Mouse (Mus musculus) erythroblast, embryonic 14.5 days (primary cell): ENCODE results near the gene Sgk2. TPM values are rescaled to one million over a fixed set of nuclear protein-coding genes. Genes with fewer than 3 reads are reported as not detected.

Source experiments
- H3K27me3 ChIP-seq: 2 replicates; pipeline ENCODE4 v1.6.1; 2012; ENCODE audit warnings: inconsistent platforms; ENCODE audit not compliant: control insufficient read depth
- H3K36me3 ChIP-seq: 2 replicates; pipeline ENCODE4 v1.6.1; 2012; ENCODE audit warnings: mild to moderate bottlenecking, inconsistent platforms; ENCODE audit not compliant: control insufficient read depth
- H3K4me1 ChIP-seq: 2 replicates; pipeline ENCODE4 v1.6.1; 2012; ENCODE audit warnings: inconsistent platforms; ENCODE audit not compliant: control insufficient read depth
- H3K4me3 ChIP-seq: replicated peaks from 2 replicates; pipeline ENCODE3; 2012; ENCODE audit warnings: moderate library complexity, mild to moderate bottlenecking, inconsistent platforms
- H3K9me3 ChIP-seq: 2 replicates; pipeline ENCODE4 v1.6.1; 2012; ENCODE audit warnings: low read length, inconsistent platforms, mixed read lengths; ENCODE audit not compliant: control insufficient read depth
- GATA1 ChIP-seq: IDR thresholded peaks from 2 replicates; pipeline ENCODE4 v1.6.1; 2012; ENCODE audit warnings: low read length, inconsistent platforms, mixed read lengths
- TAL1 ChIP-seq: IDR thresholded peaks from 3 replicates; pipeline ENCODE4 v1.6.1; 2012; ENCODE audit warnings: low read length, inconsistent platforms, mixed read lengths
- polyA plus RNA-seq: library from polyadenylated mRNA; stranded (reverse); fragments of >175 nt; gene quantifications from 2 replicates; pipeline ENCODE4 v1.2.3, GENCODE M21; 2012

The Sgk2 gene
- polyA plus RNA-seq, 1 experiment: not detected

DNA sequence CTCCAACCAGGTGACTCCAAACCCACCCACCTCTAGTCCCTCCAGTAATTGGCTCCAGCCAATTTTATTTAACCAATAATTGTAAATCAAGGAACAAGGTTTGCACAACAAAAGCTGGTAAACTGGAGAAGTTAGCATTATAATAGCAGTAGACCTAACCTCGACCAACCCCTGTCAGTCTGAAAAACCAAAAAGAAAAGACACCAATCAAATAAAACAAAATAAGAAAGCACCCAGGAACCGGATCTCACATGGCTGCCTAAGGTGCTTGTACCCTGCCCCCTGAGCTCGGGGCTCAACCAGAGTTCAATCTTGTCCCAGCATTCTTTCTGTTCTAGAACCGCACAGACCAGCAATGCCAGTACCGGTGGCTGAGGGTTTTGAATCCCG, 75.0 kb downstream of the Sgk2 start:
- no peak for TF ChIP-seq GATA1
- TF ChIP-seq TAL1: no peak
- no peak overlapping the region for H3K4me3 ChIP-seq
- no peaks in the 10 kb centered on the region for H3K27me3 ChIP-seq
- no peaks in the 10 kb centered on the region for H3K9me3 ChIP-seq
- H3K4me1 ChIP-seq: peaks cover 36% of the 10 kb centered on the region
- peaks cover 99% of the 10 kb centered on the region for H3K36me3 ChIP-seq

Other genes starting within 250 kb of the Sgk2 start
- 6.8 and 7.0 TPM in 2 replicates for gene Srsf6, start 55.8 kb upstream of the Sgk2 start, polyA plus RNA-seq
- 0.02 TPM in 1 of 2 replicates, not detected in the other for gene L3mbtl1, start 43.9 kb upstream of the Sgk2 start, polyA plus RNA-seq
- 0.11 and 0.36 TPM in 2 replicates for gene Ift52, start 30.0 kb downstream of the Sgk2 start, polyA plus RNA-seq
- gene Mybl2, start 67.4 kb downstream of the Sgk2 start, polyA plus RNA-seq: 21.7 and 27.3 TPM in 2 replicates
- not detected in 2 replicates for gene Gtsf1l, start 100.5 kb downstream of the Sgk2 start, polyA plus RNA-seq
- gene Tox2, start 215.8 kb downstream of the Sgk2 start, polyA plus RNA-seq: 0.02 and 0.03 TPM in 2 replicates